Mouse (Mus musculus): ENCODE data around the gene Nr2f1.

Gene Nr2f1

GRCm38 (mm10) chr13:78178771-78179170 is 20.8 kb downstream of the Nr2f1 start:
- DNase-seq: no peak

- DNase-seq: no peak
Measured at GRCm38 (mm10) chr13:78178021-78178420, 21.5 kb downstream of the Nr2f1 start.

- no peak for DNase-seq
Measured at GRCm38 (mm10) chr13:78177381-78177950, 22.1 kb downstream of the Nr2f1 start.

GRCm38 (mm10) chr13:78175821-78176380 is 23.7 kb downstream of the Nr2f1 start:
- DNase-seq: no peak

DNA sequence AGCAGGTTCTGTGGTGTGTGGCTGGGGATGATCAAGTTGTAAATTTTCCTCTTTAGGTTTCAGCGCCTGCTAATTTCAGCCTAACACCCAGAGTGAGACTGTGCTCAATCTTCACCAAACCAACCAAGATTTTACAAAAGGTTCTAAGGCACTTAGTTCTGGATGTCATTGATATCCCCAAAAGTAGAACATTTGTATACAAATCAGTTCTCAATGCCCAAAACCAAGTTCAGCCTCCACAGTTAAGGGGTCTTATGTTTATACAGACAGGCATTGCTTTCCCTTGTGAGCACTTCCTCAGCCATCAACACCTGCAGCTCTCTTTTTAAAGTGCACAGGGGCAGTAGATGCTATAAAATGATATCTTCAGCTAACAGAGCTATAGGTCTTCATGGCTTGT is 24.7 kb downstream of the Nr2f1 start:
- DNase-seq: no peak

- DNase-seq: no peak
Measured at GRCm38 (mm10) chr13:78174191-78174590, 25.4 kb downstream of the Nr2f1 start.

- DNase-seq: no peak
Measured at GRCm38 (mm10) chr13:78172861-78173260, 26.7 kb downstream of the Nr2f1 start.

DNA sequence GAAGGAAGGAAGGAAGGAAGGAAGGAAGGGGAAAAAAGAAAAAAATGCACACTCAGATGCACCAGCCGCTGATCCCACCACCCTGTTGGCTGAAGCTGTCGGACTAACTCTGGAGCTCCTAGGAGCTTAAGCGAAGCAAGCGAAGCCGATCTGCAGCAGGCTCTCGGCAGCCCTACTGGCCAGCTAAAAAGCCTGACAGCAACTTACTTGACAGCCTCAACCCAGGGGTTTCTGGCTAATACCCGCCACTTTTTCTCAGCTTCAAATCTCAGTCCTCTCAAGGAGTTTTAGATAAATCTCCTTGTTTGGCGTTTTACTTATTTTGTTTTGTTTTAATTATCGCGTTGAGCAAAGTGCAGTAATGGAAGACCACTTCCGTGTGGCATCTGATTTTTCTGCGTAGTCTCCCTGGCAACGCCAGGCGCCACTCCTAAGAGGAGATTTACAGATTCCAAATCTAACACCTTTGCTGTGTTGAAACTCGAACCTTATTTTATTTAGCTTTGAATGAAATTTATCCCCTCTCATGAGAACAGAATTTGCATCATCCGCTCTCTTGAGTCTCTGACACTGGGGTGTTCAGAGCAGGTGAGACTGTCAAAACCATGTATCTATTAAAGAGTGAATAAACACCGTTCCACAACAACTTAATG is 27.4 kb downstream of the Nr2f1 start:
- DNase-seq: no peak

- no peak for DNase-seq
Measured at GRCm38 (mm10) chr13:78171320-78171719, 28.2 kb downstream of the Nr2f1 start.

GRCm38 (mm10) chr13:78168166-78168565 is 31.4 kb downstream of the Nr2f1 start:
- no peak for DNase-seq

DNA sequence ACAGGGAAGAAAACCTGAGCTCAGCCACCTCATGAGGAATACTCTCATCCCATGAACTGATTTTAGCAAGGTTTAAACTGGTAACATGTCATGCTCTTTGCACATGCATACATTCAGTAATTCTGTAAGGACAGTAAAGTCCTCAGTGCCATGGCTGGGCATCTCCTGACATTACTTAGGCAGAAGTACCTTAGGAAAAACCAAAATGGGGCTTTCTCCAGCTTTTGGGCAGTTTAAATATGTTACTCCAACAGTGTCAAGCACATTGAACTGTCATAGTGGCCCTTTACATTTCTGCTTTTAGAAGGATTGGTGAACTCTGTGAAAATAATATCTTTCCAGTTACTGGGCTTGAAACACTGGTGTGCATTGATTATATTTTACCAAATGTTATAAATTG is 34.6 kb downstream of the Nr2f1 start:
- no peak for DNase-seq

DNA sequence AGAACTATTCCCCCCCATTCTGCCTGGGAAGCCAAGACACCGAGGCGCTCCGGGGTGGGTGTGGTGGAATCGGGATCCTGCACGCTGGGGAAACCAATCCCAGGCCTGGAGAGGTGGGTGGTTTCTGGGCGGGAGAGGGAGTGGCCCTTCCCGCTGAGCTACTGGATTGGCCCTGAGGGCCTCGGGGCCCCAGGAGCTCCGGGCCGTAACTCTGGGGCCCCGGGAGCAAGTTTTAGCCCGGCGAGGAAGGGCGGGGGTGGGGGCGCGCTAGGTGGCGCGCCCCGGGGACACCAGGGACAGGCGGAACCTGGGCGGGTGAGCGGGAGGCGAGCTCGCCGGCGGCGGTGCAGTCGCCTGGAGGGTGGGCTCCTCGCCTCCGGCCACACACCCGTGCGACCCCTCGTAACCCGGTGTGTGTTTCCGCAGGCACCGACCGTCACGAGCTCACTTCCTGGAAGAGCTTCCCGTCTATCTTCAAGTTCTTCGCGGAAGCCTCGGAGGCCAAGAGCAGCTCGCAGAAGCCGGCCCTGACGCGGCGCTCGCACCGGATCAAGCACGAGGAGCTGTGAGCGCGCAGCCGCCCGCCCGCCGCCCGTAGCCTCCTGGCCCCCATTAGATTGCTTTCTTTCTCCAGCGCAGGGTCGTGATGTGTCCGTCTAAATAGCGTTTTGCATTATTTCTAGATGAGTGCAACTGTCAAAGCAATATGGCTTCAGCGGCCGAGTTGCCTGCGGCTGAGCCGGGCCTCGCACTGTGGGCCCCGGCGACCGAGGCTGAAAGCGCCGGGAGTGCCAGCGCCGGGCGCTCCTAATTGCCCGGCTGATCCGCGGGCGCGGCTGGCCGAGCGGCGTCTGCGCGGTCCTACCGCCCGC is 36.2 kb downstream of the Nr2f1 start:
- DNase-seq: peak in 1 of 2 experiments; percentile 3

DNA sequence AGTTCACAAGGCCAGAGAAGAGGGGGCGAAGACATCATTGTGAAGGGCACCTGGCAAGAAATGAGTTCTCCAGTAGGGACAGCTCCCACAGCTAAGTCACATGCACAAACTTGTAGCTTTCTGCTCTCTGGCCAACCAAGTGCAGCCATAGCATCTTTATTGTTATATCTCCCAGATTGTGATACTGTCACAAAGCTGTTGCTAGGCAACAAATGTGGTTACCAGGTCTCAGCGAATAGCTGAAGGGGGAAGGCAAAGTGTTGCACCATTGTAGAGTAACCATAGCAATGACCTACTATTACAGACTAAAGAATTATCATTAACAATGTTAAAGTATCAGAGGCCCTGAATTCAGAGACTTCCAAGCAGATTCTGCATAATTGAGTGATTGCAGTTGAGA is 37.4 kb downstream of the Nr2f1 start:
- DNase-seq: no peak

GRCm38 (mm10) chr13:78157465-78157864 is 42.1 kb downstream of the Nr2f1 start:
- DNase-seq: no peak

Data from thymus, adult 18-20 months (tissue).